Mouse (Mus musculus) Muller cell, postnatal 12 days (primary cell): Measurements from ENCODE around the gene Thsd4.
"Not testable (repeated sequence)": the region's sequence is repeated elsewhere in the genome, so short reads cannot be mapped to it uniquely, and the experiment has no call there.

Source experiments
- DNase-seq: peaks from one replicate; pipeline ENCODE4 v3.0.0-alpha.2; 2015; ENCODE audit errors: inconsistent ontology term

The Thsd4 gene

DNA sequence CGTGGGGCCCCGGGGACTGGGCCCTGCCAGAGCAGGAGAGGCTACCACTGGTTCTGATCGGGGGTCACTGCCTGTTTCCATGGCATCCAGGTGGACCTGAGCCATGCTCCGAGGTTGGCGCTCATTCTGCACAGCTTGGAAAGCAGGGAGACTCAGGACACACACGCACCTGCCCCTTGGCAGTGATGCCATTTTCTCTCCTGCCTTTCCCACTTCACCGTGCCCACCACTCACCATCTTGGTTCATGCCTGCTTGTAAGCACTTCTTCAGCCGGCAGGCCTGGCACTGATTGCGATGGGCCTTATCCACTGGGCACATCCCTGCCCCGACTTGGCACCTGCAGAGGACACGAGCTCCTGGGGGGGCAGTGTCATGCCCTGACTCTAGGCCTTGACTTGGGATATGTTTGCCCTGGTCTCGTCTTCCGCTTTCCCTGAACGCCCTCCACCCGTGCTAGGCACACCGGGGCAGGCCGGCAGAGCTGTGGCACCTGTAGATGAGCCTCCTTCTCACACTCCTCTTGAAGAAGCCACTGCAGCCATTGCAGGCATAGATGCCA is 573.1 kb downstream of the Thsd4 start:
- no peak for DNase-seq

DNA sequence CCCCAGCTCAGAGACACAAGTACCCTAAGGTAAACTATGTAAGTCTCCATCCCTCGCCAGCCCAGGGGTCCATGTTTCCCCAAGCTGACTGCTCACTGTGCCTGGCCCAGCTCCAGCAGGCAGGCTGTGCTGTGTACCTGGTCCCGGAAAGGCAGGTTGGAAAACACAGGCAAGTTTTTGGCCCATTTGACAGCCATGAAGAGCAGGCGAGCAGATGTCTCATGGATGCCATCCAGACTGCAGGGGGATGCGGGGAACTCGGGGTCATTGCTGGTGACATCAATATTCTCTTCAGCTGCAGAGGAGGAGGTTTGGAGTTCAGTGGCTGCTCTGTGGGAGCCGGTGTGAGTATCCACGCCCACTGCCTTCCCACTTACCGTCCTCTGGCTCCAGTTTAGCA is 573.6 kb downstream of the Thsd4 start:
- no peak for DNase-seq

DNA sequence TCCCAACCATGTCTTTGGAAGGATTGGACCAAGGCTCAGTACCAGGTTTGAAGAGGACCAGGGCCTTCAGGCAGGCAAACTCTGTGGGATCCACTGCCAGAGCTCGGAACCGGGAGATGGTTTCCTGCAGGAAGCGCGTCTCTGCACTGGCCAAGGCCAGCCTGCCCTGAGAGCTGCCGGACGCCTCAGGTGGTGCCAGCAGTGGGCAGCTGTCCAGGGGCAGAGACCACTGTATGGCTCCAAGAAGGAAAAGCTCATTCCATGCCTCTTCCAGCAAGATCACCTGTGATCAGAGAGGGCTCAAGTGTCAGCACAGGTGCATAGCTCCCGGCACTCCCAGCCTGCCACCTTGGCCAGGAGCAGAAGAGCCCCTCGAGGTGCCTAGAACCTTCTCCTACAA is 574.6 kb downstream of the Thsd4 start:
- no peak for DNase-seq

GRCm38 (mm10) chr9:59945241-59945640 is 576.6 kb downstream of the Thsd4 start:
- no peak for DNase-seq

DNA sequence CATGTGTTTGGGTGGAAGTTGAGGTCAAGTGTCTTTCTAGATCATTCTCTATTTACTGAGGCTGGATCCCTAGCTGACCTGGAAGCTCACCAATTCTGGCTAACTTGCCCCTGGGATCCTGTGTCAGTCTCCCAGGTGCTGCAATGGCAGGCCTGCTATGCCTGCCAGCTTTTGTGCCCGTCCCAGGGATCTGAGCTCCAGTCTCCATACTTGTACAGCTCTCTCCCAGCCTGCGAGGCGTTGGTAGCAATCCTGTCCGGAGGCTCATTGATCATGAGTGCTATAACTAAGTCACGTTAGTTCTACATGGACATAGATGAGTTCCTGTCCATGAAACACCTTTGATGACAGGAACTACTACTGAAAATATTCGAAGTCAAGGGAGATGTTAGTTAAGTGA is 578.0 kb downstream of the Thsd4 start:
- no peak for DNase-seq

DNA sequence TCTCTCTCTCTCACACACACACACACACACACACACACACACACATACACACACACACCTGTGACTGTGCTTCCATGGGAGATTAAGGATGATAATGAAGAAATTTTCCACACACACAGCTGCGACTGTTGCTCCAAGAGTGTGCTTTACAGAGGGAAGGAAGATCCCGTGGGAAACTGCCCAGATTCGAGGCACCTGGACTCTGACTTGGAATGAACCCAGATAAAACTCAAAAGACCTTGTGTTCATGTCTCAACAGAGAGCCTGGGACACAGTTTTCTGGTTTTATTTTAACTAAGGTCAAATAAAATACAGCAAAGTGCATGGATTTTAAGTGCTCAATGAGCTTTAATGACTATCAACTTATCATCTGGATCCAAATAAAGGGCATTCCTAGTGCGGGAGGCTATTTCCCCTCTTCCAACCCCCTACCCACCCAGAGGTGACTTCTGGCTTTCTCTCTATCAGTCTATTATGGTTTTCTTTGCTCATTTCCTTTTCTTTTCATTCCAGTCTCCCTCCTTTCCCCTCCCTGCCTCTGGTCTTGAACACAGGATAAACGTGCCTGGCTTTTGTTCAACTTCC is 579.3 kb downstream of the Thsd4 start:
- DNase-seq = no peak

DNA sequence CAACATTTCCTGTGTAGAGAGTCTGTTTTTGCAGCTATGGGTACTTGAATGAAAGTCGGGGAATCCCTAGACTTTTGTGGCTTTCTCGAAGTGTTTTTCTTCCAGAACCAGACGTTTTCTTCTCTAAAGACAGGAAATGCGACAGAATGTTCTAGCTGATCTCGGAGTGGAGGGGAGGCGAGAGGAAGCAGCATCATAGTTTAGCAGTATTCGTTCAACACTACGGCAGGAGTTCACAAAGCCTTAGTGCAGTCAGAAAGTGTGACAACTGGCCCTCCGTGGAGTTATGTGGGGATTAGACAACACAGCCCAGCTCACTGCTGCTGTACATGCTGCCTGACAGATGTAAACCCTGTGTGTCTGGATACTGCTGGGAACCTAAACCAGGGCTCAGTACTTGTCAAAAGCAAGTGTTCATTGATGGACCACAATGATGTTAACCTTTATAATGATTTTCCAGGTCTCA is 579.9 kb downstream of the Thsd4 start:
- DNase-seq = no peak

- no peak for DNase-seq
These were observed 580.6 kb downstream of the Thsd4 start for GRCm38 (mm10) chr9:59940913-59941884.

GRCm38 (mm10) chr9:59939691-59940090 is 582.2 kb downstream of the Thsd4 start:
- DNase-seq = no peak

- DNase-seq = no peak
These were observed 583.3 kb downstream of the Thsd4 start for GRCm38 (mm10) chr9:59938529-59938928.

DNA sequence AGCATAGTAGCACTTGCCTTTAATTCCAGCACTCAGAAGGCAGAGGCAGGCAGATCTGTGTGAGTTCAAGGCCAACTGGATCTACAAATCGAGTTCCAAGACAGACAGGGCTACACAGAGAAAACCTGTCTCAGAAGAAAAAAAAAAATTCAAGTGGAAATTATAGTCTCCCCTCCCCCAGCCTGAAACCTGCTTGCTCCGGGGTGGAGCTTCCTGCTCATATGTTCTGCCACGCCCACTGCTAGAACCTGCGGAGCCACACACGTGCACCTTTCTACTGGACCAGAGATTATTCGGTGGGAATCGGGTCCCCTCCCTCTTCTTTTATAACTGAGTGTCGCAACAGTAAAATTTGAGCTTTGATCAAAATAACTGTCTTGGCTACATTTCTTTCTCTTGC is 586.0 kb downstream of the Thsd4 start:
- DNase-seq = not testable (repeated sequence)

DNA sequence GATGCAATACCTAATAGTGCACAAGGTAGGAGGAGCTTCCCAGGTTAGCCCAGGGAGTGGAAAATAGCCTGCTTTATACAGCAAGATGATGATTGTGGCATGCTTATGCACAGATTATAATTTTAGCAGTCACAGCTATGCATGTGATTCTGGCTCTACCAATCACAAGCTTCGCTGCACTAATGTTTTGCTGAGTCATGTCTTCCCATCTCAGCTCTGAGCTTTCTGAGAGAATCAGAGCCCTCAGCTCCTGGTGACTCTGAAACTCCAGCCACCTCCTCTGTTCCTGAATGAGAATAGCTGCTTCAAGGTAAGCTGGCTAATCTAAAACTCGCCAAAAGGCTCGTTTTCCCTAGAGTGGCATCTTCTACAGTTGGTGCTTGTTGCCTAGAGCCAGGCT is 591.6 kb downstream of the Thsd4 start:
- DNase-seq = no peak
